Comparison of ENCODE assay signal across 18 mouse cellular contexts in the genomic region with DNA sequence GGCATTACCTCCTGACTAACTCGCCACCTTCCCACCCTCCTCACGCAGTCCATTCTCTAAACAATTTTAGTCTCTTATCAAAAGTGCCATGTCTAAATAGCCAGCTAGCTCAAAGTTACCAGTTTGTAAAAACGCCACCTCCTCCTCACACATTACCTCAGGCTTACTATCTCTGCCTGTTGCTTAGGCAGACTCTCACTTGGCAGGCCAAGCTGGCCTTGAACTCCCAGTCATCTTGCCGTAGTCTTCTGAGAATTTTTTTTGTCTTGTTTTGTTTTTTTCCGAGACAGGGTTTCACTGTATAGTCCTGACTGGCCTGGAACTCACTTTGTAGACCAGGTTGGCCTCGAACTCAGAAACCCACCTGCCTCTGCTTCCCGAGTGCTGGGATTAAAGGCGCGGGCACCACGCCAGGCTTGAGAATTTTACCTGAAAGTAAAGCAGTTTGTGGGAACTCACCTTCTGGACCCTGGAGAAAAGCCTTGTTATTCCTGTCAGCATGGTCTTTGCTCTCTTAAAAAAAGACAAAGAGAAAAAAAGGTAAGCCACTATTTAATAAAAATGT.
"Had no signal": no experiment of that assay in that cellular context is flagged by ENCODE, and none has a peak within 500 bp of the region (broad histone marks: within the 10 kb centered on the region; RNA-seq: fewer than 3 reads in every experiment).

No protein-coding gene starts in this region.

- H3K27me3 ChIP-seq: liver, embryonic 13.5 days; neural tube, embryonic 13.5 days; stomach, embryonic 15.5 days had no signal

- H3K9ac ChIP-seq: liver, embryonic 13.5 days; neural tube, embryonic 13.5 days; stomach, embryonic 15.5 days had no signal

- ATAC-seq: midbrain, embryonic 16.5 days had no signal

- DNase-seq: kidney, adult 2 months; kidney, postnatal 25 days; layer of hippocampus, postnatal 36 days; liver, embryonic 13.5 days; lung, adult 2 months; lung, postnatal 14 days; lung, postnatal 4 days; retina, postnatal 1 day; right cerebral cortex, postnatal 25 days; spleen, adult 18-20 months; thymus, postnatal 25 days had no signal

- H3K9me3 ChIP-seq: liver, embryonic 13.5 days; neural tube, embryonic 13.5 days; stomach, embryonic 15.5 days had no signal

- H3K27ac ChIP-seq: kidney, postnatal 0 days; left cerebral cortex, adult 2 months; liver, embryonic 13.5 days; neural tube, embryonic 13.5 days; stomach, embryonic 15.5 days had no signal

- H3K4me2 ChIP-seq: liver, embryonic 13.5 days; midbrain, embryonic 11.5 days; neural tube, embryonic 13.5 days; stomach, embryonic 15.5 days had no signal

- H3K4me3 ChIP-seq: left cerebral cortex, adult 2 months; liver, embryonic 13.5 days; myocyte; neural tube, embryonic 13.5 days; stomach, embryonic 15.5 days had no signal

- H3K4me1 ChIP-seq: stomach, embryonic 15.5 days had no signal
